Mouse (Mus musculus): ENCODE measurements around the gene Uxs1.

Uxs1 gene

GRCm38 (mm10) chr1:43717967-43718366 is 109.6 kb downstream of the Uxs1 start:
- no peak for DNase-seq

- no peak for DNase-seq
Observed at GRCm38 (mm10) chr1:43714841-43715240, 112.8 kb downstream of the Uxs1 start.

GRCm38 (mm10) chr1:43698577-43699000 is 129.0 kb downstream of the Uxs1 start:
- DNase-seq = no peak

All from spleen, adult 18-20 months (tissue).